In the genomic region with DNA sequence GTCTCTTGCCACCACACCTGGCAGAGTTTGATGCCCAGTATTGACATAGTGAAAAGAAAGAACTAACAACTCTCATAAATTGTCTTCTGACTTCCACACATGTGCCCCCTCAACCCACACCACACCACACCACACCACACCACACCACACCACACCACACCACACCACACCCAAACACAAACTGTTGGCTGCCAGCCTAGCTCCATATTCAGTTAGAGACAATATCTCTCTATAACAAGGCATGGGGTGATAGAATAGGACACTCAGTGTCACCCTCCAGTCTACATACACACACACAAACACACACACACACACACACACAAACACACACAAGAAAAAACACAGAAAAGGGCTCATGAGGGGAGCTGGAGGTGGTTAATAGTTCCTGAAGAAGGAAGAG, we compare ENCODE assay signal across 30 mouse cellular contexts. TPM values are rescaled to one million over a fixed set of nuclear protein-coding genes. Genes with fewer than 3 reads are reported as not detected.
"Had no signal": no experiment of that assay in that cellular context is flagged by ENCODE, and none has a peak within 500 bp of the region (broad histone marks: within the 10 kb centered on the region; RNA-seq: fewer than 3 reads in every experiment).

No protein-coding gene starts in this region.

- H3K4me3 ChIP-seq: gastrocnemius, adult 2 months; heart, adult 2 months; heart, embryonic 13.5 days; heart, embryonic 15.5 days; hindbrain, embryonic 10.5 days; hindbrain, embryonic 12.5 days; intestine, embryonic 15.5 days; limb, embryonic 13.5 days; limb, embryonic 15.5 days; liver, embryonic 12.5 days had no signal

- H3K27me3 ChIP-seq: heart, embryonic 13.5 days; heart, embryonic 15.5 days; hindbrain, embryonic 12.5 days; intestine, embryonic 15.5 days; limb, embryonic 13.5 days; limb, embryonic 15.5 days had no signal

- H3K36me3 ChIP-seq: heart, embryonic 13.5 days; heart, embryonic 15.5 days; hindbrain, embryonic 10.5 days; hindbrain, embryonic 12.5 days; intestine, embryonic 15.5 days; limb, embryonic 13.5 days; limb, embryonic 15.5 days; liver, embryonic 12.5 days had no signal

- H3K9ac ChIP-seq: heart, embryonic 13.5 days; heart, embryonic 15.5 days; hindbrain, embryonic 12.5 days; hindbrain, embryonic 14.5 days; intestine, embryonic 15.5 days; limb, embryonic 13.5 days; limb, embryonic 15.5 days; liver, embryonic 12.5 days had no signal

- H3K27ac ChIP-seq: gastrocnemius, adult 2 months; heart, adult 2 months; heart, embryonic 13.5 days; heart, embryonic 15.5 days; hindbrain, embryonic 10.5 days; hindbrain, embryonic 12.5 days; hindbrain, embryonic 14.5 days; intestine, embryonic 15.5 days; kidney, postnatal 0 days; limb, embryonic 13.5 days; limb, embryonic 15.5 days; liver, embryonic 12.5 days had no signal

- H3K4me2 ChIP-seq: heart, embryonic 11.5 days; heart, embryonic 13.5 days; heart, embryonic 15.5 days; hindbrain, embryonic 12.5 days; hindbrain, embryonic 14.5 days; intestine, embryonic 15.5 days; limb, embryonic 13.5 days; limb, embryonic 15.5 days; liver, embryonic 12.5 days had no signal

- H3K9me3 ChIP-seq: heart, embryonic 13.5 days; heart, embryonic 15.5 days; hindbrain, embryonic 10.5 days; hindbrain, embryonic 12.5 days; intestine, embryonic 15.5 days; limb, embryonic 13.5 days; limb, embryonic 15.5 days; liver, embryonic 12.5 days had no signal

- ATAC-seq: hindbrain, embryonic 16.5 days; inflammation-experienced regulatory T-cells, adult 6 months; intestine, embryonic 15.5 days; intestine, postnatal 0 days; liver, embryonic 12.5 days had no signal

- DNase-seq: gastrocnemius, adult 2 months; gastrocnemius, postnatal 10 days; gastrocnemius, postnatal 25 days; heart, adult 2 months; heart, postnatal 14 days; heart, postnatal 36 days; kidney, adult 18-20 months; kidney, adult 8-10 months; kidney, postnatal 14 days; kidney, postnatal 36 days; layer of hippocampus, adult 9-11 months; layer of hippocampus, postnatal 36 days; left cerebral cortex, postnatal 4 days had no signal

- H3K4me1 ChIP-seq: heart, embryonic 13.5 days; hindbrain, embryonic 10.5 days; hindbrain, embryonic 12.5 days; intestine, embryonic 15.5 days; limb, embryonic 13.5 days; limb, embryonic 15.5 days had no signal

RNA-seq across cellular contexts. Expression of a gene that starts 12.4 kb away (rescaled TPM):
- total RNA-seq: gastrocnemius, adult 2 months; gastrocnemius, postnatal 25 days; gastrocnemius, postnatal 4 days; granulocyte monocyte progenitor cell, adult 5-6 weeks; heart, adult 2 months; heart, postnatal 14 days; heart, postnatal 36 days; liver, adult 2 months had no signal
- polyA plus RNA-seq: heart, adult 2 months had no signal

RNA-seq across cellular contexts. Expression of a gene that starts 56.9 kb away (rescaled TPM):
- total RNA-seq: granulocyte monocyte progenitor cell, adult 5-6 weeks had no signal
